Mouse (Mus musculus): Measurements from ENCODE around the gene Zcchc9.

Zcchc9 gene

DNA sequence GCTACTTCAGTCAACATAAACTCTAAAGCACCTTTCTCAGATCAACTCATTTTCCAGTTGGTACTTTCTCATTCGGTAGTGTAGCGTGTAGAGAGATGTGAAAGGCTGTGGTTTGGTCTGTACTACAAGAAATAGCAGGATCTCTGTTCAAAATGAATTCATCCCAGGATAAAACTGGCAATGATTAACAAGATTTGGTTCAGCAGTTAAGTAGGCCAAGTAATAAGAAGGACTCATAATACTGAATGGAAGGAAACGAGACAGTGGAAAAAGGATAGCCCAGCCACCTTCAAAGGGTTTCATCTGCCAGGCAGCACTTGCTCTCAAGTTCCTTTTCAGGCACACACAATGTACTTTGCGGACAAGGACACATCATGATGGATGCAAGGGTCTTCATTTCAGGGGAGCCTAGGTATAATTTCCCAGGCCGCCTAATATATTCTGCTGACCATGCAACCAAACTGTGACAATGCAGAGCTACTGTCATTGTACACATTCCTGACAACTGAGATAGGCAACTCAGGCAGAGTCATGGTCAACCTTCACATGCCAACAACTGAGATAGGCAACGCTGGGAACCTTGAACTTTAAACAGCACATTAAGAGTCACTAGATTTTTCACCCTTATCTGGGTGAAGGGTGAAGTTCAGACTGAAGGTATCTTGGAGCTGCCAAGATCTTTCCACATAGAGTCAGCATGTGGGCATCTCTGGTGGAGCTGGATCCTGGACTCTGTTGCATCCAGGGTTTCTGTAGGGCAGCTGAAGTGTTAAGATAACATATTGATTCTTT is 45.7 kb downstream of the Zcchc9 start:
- DNase-seq (ENCODE audit: low spot score), result no peak

DNA sequence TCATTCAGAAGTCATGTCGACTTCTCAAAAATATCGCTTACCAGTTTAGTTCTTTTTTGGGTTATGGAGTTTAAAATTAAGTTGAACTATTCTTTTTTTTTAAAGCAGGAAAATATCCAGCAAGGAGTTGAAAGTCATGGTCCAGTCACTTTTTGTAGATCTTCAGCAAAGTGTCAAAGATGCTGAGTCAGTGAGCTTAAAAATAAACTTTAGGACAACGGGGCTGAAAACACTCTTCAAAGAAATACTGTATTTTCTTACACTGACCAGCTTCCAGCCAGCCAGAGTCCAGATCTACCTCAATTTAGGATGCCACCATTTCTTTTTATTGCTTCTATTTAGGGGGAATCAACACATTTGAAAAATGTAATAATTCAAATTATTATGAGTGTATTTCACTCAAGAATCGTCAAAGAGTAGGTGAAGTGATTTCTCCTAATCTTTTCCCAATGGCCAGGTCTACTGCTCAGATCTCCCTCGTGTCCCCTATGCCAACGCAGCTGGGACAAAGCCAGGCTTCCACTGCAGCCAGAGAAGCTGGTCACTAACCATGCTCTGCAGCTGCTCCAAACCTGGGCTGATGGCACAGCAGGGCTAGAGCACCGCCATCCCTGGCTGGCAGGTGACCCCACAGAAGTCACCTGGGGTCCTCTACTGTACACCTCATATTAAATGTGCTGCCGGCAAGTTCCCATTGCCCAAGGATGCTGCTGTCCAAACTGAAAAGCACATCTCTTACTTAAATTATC is 47.0 kb downstream of the Zcchc9 start:
- no peak for DNase-seq (ENCODE audit: low spot score)

DNA sequence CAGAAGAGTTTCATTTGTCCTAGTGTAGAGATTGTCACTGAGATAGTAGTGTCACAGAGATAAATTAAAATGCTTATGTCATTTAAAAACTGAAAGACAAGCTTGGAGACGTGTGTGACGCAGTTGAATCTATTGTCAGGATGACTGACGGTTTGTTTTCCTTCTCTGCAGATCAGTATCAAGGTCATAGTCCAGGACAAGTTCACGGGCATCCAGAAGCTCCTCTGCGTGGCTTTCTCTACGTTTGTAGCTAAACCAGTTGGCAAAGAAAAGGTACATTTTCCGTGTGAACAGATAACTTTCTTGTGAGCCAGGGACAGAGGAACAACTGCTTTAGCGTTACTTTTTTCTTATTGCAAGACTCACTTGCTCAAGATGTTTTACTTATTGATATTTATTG is 47.7 kb downstream of the Zcchc9 start:
- no peak for DNase-seq (ENCODE audit: low spot score)

DNA sequence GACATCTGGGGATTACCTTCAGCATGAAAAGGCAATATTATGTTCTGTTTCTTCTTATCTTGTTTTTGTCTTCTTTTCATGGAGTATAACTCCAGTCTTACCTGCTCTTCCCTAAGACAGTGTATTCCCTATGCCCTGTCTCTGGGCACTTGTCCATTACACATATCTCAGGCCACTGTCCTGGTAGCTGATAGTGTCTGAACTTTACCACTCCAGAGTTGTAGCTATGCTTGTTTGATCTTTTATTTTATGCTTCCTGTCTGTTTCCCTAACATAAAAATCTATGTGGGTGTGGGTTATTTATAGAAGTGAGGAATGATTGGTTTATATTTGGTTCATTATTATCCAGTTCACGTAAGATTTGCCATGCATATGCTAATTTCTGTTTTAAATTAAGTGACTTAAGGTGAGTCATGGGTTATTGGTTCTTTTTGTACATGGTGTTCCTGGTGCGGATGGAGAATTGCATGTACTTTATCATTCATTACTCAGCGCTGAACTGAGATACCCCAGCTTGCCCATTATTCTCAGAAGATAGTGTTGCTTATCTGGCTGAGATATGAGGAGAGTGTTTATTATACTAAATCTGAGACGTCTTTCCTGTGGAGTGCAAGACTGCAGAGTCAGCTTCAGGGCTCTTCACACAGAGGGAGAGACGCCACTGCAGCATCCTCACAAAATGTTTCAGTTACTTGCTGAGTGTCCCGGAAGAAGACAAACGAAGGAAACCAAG is 49.0 kb downstream of the Zcchc9 start:
- no peak for DNase-seq (ENCODE audit: low spot score)

DNA sequence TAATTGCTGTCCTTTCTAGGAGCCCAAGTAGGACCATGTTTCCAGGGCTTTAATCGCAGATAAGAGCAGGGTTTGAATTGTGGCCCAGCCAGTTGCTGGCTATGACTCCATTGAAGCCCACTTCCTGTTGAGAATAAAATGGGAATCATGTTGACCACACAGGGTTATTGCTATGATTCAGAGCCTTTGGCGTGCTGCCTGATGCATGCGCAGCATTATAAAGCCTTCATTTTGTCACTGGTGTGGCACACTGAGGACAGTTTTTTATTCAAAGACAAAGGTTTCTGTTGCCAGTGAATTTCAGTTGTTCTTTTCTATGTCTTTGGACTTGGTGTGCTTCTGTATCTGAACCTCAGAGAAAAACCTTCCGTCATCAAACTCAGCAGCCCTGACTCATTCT is 51.3 kb downstream of the Zcchc9 start:
- no peak for DNase-seq (ENCODE audit: low spot score)

DNA sequence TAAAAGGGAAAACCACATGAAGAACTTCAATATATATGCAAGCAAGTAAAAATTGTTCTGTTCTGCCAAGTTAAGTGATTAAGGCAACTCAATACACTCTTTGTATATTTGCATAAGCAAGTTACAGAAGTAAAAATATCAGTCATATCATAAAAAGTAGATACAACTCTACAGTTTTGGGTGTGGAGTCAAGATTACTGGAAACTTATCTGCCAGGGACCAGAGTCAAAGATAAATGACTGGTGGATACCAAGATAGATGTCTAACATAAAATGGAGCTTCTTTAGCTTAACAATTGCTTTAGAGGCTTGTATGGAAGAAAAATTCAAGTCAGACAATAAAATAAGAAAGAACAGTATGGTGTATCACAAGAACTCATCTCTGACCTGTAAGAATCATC is 52.7 kb downstream of the Zcchc9 start:
- no peak for DNase-seq (ENCODE audit: low spot score)

DNA sequence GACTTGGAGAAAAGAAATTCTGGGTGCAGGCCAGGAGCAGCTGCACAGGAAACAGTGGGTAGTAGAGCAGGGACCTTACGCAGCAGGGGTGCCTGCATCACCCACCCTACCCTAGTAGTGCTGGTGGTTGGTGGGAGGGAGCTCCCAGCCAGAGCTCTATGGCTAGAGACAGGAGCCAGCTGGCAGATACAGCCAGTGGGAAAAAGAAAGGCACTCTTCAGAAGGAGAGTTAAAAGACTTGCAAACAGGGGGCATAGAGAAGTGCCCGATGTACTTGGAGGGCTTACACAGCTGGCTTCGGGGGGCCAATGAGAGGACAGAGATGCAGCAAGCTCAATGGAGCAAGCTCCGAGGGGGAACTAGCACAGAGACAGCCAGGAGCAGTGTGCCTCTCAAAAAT is 53.8 kb downstream of the Zcchc9 start:
- no peak for DNase-seq (ENCODE audit: low spot score)

DNA sequence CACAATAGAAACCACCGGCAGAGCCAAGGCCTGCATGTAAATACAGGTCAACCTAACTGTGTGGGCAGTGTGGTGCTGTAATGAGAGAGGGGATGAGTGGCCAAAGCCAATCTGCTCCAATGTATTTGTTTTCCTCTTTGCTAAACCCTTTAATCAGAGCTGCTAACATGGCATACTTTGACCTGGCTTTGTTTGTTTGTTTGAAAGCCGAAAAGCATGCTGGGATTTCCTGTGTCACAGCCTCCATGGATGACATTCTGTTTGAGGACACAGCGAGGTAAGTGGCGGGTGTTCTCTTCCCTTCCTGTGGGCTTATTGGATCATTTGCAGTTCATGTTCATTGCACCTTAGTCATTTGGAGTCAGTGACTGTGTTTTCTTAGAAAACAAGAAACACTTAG is 57.5 kb downstream of the Zcchc9 start:
- no peak for DNase-seq (ENCODE audit: low spot score)

DNA sequence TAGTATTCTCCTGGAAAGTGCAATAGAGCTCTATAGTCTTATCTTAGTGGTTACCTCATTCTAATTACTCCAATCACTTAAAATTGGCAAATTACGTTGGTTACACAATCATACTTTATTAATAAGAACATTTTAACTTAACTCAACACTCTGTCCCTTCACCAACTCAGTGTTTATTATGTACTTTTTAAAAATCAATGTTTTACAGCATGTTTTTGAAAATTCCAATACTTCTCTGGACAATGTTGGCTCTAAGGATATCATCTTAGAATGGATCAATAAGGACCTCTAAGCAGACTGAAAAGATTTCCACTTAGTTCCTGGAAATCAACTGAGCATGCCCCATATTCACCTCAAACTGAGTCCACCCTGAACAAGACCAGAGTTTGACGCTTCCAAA is 59.1 kb downstream of the Zcchc9 start:
- DNase-seq (ENCODE audit: low spot score), result no peak
